Mouse (Mus musculus) layer of hippocampus, adult 9-11 months (tissue): ENCODE data around the gene Hnrnpa1.

Experiments
- DNase-seq: peaks from one replicate; pipeline ENCODE4 v3.0.0; 2022

Gene Hnrnpa1

DNA sequence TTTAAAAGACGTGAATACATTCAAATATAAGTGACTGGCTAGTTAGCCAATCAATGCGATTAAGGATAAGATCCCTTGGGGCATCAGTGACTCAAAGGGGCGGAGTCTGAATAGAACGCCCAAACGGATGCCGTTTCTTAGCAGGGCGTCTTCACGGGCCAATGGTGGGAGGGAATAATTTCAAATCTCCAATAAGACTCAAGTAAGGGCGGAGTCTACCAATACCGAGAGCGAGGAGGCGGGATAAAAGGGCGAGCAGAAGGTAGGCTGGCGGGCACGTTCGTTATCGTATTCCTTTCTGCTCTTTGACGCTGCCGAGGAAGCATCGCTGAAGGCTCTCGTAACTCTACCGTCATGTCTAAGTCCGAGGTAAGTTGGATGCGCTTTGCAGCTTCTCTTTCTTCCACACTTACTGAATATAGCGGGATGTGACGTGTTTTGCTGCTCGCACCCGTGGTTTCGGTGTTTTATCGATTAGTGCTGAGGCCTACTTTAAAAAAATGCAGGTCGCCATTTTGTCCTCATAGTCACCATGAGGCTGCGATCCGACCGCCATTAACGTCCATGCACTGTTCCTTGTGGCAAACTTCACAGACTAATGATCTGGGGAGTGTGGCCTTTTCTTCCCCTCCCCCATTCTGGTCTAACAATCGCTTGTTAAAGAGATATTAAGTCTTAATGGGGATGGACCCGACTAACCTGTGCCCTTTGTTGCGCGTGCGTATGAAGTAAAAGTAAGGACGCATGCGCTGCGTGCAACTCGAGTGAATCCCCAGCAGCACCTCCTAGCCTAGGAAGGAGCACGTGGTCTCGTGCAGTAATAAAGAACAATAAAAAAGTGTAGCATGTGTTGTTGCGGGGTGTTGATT, at the start of gene Hnrnpa1:
Gene Hnrnpa1, plus strand, starts transcription at position 273 of the 869 bp plus-strand sequence.
- DNase-seq = peak; percentile 98

DNA sequence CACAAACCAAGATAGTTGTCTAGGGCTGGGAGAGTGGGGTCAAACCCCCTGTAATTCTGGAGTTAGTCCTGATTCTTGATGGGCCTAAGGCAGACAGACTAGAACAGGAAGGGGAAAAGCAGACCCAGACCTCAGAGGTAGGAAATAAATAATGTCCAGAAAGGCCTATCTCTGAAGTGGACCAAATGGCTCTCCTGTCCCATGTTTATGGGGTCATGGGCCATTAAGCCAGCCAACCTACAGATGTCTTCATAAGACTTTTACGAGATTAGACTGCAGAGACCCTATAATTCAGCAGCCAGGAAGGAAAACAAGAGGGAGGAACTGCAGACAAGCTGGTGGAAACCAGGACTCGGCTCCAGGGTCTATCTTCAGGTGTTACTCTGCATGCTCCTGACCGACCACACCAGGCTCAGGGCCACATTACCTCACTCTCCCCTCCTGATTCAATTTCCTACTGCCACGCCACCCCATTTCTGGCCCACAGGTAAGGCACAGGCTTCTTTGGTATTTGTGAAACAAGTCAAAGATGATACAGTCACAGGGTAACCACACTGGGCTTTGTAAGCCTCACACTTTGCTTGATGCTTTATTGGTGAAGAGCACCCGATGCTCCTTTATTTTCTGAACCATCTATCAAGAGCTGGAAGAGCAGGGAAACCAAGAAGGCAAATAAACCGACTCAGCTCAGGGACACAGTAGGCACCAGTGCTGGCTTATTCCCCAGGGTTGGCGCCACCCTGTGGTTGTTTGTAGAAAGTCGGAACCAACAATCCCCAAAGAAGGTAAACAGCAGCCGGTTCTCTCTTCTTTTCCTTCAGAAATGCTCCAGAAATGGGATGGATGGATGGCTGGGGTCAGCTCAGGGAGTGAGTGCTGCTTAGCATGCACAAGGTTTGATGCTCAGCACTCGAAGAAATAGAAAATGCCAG, 49.4 kb upstream of the Hnrnpa1 start:
- DNase-seq = no peak

DNA sequence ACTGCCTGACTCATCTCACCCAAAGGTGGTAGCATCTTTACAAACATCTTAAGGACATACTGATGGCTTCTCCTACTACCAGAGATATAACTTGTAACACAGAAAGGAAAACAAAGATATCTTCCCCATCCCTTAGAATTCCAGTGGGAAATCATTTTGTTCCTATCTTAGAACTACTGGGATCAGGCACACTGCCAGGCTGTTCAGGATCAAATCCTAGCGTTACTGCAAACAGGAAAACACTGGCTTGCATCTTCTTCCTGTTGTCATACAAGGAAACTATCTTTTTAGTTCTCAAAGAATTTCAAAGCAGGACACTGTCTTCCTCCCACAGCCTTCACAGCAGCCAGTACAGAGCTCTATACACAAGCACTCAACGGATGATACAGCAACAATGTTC, 46.6 kb upstream of the Hnrnpa1 start:
- DNase-seq = no peak

DNA sequence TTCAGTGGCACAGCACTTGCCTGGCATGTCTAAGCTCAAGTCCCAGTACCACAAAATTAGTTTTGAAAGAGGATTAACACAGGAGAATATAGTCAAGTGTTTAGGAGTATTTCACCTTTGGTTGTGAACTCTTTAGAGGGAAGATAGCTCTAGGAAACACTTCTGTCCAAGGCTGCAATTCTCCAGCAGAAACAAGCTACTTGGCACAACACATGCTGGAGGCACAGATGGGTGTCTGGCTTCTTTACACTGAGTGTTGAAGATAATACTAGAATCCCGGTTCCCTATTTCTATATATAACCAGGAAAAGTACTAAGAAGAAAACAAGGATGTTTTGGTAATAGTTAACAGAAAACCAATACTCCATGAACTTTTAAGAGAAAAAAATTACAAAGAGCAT, 43.4 kb upstream of the Hnrnpa1 start:
- no peak for DNase-seq

DNA sequence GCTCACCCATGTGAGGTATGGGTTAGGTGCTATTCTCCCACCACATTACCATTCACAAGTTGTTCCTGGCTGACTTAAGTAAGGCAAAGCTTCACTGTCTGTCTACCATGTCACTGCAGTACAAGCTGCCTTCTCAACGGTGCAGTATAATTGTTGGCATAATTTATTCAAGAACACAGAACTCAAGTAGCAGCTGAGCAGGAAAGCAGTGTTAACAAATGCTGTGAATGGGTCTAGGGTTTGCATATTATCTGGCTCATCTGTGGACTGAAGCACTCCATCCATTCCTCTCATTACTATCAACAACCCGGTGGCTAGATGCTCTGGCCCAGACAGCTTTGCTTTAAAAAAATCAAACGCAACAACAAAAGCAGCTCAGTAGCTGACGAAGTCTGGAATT, 42.4 kb upstream of the Hnrnpa1 start:
- no peak for DNase-seq

DNA sequence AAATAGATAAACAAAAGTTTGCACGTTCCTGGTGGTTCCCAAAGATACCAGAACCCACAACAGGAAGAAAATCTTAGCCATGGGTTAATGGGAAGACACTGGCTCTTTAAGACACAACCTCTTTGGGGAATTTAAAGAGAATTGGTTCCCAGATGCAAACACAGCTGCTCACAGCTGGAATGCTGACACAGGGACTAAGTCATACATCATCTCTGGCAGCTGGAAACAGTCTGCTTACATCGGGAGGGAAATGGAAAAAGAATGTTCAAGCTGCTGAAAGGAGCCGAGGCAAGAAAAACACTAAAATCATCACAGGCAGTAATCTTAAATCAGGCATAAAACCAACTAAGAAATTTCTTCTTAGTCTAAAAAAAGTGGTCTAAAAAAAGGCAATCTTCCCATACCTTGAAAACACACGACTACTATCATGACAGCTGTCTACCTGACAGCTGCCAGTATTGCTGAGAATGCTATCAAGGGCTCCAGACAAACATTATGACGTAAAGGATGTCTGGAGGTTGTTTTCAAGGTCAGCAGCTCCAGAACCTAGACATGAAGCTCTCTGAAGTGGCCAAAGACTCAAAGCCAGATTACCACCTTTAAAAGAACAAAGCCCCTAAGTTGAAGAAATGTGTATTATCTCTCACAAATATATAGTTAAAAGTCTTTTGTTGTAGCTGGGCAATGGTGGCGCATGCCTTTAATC, 38.0 kb upstream of the Hnrnpa1 start:
- no peak for DNase-seq

DNA sequence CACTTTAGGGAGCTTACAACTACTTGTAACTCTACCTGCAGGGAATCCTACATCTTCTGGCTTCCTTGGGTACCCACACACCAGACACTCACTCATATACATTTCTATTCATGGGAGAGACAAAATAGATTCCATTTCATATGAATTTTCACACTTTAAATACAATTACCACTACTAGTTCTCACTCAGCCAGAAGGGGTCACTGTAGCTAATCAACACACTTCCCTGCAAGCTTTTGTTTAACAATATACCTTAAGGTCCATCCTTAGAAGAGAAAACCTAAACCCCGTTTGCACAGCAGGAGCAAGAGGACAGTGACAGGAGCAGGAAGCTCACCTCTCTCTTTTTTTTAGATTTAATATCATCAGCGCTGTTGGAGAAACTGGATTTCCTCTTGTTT, 35.1 kb upstream of the Hnrnpa1 start:
- no peak for DNase-seq

DNA sequence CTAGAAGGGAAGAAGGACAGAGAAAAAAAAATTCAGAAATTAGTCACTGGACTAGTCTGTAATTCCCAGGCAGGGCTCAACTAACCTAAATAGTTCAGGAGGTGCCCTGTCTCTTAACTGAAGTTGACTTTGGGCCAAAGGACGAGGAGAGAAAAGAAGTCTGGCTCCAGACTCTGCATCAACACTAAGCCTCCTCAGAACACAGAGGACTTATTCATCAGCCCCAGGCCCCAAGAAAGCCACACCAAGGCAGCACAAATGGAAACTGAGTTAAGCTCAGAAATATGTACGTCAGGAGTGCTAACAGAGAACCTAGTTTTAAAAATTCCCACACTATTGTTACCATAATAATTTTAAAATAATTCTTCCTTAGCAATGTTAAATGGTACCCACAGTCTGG, 26.1 kb upstream of the Hnrnpa1 start:
- DNase-seq = no peak

DNA sequence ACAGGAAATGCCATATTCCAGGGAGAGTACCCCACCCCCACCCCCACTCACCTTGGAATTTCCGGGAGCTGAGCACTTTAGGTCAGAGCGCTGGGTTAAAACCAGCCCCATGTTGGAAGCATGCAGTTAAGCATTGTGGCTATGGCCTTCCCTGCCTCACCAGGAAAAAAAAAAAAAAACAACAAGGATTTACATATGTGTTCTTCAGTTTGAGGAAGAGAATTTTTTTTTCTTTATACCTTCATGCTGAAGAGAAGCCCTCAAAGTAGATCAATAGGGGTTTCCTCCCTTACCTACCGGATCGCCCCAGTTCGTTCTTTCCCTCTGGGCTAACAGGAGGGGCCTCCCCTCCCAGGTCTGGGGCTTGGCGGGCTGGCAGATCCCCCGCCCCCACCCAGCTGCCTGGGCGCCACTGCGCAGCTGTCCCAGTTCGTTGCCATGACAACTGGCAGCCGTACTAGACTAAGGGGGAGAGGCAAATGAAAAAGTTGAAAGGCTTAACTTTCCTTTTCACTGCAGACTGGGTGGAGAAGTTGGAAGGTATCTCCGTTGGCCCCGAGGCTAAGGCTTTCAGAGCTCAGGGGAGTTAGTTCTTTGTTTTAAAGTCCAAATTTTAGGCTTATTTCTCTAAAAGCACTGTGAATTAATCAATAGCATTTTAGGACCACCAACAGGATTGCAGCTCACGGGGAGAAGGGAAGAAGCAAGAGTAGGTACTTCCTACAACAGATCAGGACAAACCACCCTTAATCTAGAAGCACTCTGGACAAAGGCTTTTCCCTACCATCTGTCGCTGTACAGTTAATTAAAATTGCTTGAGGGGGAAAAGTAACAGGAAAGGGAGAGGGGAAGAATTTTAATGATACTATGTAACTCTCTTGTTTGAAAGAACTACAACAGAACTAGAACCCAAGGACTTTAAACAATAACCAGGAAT, 25.0 kb upstream of the Hnrnpa1 start:
- peak; percentile 92 for DNase-seq

DNA sequence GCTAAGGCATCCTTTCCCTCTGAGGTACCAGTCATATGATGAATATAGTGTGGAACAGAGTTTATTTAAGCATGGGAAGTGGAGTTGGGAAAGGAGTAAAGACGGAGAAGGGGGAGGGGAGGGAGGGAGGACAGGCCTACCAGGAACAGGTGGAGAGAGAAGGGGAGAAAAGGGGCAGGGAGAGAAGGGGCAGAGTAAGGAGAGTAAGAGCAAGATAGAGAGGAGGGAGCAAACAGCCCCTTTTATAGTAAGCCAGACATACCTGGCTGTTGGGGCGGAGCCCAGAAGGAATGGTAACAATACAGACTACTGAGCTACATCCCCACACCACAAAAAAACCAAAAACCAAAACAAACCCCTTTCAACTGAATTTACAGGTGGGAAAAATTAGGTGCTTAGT, 24.2 kb upstream of the Hnrnpa1 start:
- no peak for DNase-seq

DNA sequence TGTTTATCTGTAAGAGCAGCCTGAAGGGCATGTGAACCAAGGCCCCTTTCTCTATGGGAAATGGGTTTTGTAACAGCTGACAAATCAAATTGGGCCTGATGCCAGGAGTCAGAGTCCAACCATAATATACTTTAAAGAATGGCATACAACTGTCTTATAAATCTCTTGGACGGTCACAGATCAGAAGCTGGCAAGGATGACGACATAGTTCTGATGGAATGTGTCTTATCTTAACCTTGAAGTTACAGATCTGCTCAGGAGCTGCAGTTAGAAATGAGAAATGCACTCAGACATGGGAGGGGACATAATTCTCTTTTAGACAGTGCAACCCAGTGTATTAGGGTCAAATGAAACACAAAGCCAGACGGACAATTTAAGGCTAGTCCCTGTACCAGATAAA, 19.4 kb upstream of the Hnrnpa1 start:
- no peak for DNase-seq

DNA sequence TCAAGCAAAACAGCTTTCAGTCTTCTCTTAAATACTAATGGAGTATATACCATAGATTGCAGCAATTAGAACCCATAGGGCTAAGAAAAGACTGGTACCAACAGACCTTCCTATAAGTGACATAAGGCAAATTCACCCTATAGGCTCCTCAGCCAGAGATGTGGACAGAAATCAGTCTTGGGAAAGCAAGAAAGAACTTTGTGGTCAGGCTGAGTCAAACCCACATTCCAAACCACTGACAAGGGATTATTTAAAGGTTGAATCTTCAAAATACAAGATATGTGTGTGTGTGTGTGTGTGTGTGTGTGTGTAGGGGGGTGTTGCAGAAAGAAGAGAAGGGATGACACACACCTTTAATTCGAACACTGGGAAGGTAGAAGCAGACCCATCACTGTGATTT, 18.8 kb upstream of the Hnrnpa1 start:
- no peak for DNase-seq

DNA sequence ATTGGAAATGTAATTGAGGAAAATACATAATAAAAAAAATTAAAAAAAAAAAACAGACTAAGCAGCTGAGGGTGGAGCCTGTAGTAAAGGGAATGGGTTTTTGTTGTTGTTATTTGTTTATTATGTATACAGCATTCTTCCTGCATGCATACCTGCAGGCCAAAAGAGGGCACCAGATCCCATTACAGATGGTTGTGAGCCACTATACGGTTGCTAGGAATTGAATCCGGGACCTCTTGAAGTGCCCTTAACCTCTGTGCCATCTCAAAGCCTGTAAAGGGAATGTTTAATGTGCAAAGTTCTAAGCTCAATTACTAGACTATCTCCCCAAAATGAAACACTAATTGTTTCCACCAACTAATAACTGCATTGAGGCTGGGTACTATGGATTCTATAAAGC, 16.1 kb upstream of the Hnrnpa1 start:
- DNase-seq = no peak

DNA sequence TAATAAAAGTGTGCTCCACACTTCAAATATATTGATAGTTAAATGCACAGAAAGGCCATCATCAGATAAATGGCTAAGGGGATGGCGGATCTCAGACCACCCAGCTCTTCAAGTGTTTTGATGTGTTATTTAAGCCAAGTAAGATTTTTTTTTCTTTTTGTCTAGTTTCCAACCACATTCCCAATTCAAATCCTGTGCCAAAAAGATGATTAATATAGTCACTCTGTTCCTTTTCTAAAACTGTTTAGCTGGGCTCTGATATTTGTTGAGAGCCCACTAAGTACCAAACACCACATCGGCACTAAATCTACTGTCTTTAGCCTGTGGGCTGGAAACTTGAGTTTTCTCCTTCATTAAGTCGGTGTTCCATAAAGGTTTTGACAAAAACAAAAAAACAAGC, 13.2 kb upstream of the Hnrnpa1 start:
- DNase-seq = no peak

DNA sequence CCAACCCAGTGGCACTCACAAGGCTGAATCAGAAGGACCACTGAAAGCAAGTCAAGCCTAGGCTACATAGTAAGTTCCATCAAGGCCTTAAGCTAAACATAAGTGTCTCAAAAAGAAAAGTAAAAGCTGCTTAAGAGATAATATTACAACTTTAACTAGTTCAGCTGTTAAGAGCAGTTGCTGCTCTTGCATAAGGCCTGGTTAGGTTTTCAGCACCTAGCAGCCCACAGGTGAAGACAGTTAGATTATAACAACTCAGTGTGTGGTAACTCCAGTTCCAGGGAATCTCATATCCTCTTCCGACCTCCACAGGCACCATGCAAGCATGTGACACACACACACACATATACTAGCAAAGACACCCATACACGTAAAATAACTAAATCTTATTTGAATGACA, 12.7 kb upstream of the Hnrnpa1 start:
- no peak for DNase-seq

DNA sequence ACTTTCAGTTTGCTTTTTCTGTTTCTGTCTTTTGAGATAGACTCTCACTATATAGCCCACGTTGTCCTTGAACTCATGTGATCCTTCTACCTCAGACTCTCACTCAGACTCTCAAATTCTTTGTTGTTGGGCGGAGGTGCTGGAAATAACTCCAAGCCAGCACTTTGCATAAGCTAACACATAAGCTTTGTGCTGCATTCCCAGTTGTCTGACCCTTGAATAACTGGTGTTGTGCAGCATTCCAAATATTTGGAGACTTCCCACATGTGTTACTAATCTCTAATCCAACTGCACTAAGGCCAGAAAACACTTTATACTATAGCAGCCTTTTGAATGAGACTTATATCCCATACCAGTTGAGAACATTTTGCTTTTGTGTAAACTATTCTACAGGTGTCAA, 11.3 kb upstream of the Hnrnpa1 start:
- no peak for DNase-seq

DNA sequence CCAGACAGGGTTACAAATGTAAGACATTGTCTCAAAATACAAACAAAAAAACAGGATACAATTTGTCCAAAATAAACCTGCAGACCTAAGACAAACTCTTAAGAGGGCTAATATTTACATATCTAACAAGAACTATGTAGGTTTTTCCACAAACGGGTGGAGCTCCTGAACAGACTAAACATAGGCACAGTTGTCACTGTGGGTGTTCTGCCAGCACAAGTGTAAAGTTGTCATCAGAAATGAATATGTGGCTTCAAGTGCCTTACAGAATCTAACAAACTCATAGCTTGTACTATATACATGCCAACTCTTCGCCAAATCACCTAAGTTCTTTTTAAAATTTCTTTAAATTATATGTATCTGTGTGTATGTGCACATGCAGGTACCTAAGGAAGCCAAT, 7.1 kb upstream of the Hnrnpa1 start:
- no peak for DNase-seq

DNA sequence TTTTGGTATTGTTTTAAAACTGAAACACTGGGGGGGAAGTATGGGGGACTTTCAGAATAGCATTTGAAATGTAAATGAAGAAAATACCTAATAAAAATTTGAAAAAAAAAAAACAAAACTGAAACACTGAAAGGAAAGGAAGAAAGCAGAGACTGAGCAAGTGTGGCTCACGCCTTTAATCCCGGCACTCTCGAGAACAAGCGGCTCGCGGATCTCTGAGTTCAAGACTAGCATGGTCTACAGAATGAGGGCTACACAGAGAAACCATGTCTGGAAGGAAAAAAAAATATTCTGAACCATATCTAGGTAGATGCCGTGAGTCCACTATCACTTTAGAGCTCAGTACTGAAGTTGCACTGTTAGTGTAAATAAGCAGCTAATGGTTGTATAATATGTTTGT, 2.9 kb upstream of the Hnrnpa1 start:
- no peak for DNase-seq

DNA sequence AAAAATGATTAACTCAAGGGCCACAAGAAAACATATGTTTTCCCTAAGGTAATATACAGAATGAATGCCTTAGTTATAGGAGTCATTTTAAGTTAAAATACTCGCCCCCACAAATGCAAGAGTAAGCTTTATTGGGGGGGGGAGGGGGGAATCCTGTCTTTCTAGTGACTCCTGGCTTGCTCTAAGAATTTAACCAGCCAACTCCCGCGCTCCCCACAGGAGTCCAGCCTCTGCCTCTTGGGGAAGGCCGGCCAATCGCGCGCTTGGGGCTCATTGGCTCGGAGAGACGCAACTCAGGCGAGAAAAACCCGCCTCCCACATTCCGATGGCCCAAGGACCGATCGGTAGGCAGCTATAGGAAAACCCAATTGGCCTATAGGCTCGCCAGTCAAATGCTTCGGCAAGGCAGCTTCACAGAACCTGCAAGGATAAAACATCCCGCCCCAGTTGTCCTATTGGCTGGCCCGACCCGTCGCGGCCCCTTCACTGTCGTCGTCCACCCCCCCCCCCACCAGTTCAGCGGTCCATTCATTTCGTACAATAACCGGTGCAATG, 1.0 kb upstream of the Hnrnpa1 start:
- peak; percentile 98 for DNase-seq

DNA sequence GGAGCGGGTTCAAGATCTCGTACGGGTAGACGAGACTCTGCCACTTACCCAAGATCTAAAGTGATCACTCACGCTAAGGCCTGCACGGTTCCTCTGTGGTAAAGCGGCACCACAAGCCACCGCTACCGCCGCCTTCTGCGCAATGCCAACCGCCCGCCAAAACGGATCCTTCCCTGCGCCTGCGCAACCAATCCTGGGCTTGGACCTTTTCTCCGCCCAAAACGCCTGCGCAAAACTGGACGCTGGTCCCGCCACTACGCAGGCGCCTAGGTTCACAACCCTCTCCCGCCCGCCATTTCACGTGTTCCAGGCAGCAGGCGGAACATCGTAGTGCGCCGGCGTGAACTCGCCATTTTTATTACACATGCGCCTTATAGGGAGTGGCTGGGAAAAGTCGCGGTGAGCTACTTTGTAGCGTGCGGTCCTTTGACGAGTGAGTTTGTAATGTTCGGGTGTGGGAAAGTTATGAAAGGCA, 510 bp upstream of the Hnrnpa1 start, which contains the start of gene Cbx5:
Gene Cbx5, minus strand, starts transcription at position 132 of the 475 bp plus-strand sequence.
- peak; percentile 99 for DNase-seq
